Mouse (Mus musculus): ENCODE measurements around the gene Caskin2.
A peak's percentile ranks its signal among the peaks of the same experiment; 100 is the strongest.

DNA sequence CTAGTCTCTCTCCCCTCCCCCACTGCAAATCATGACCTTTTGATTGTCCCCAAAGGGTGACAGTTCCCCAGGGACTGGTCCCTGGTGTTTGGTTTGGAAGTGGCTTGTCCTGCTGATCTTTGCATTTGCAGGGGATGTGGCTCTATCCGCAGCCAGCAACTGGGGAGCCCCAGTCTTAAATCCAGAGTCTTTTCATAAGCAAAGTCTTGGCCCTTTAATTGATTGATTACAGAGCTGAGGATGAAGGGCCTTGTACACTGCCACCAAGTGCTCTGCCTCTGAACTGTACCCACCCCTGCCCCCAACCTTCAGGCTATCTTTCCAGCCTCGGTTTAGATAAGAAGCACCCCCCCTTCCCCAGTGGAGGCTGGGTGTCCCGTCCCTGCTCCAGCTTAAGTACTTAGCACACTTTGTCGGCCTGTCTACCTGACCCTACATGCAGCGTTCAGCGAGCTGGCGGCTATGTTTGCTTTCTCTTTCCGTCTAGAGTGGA is 19.6 kb upstream of the Caskin2 start:
- 0 out of 2 replicates have a peak, but pooled peaks have one; percentile 11 for TF ChIP-seq CTCF (IDR thresholded peaks at IDR 0.05; ENCODE audit: low read depth, low read length)
- TF ChIP-seq POLR2A (IDR thresholded peaks at IDR 0.05; ENCODE audit: extremely low read depth, insufficient read depth, low read length): no peak

Measured in liver, adult 2 months (tissue).